Mouse (Mus musculus) hindbrain, embryonic 16.5 days (tissue): Measurements from ENCODE around the gene Nyap1. TPM values are rescaled to one million over a fixed set of nuclear protein-coding genes. Genes with fewer than 3 reads are reported as not detected.

Experiments
- ATAC-seq: fragments of 200-750 bp; cut with Nextera tagmentation; 2 replicates; pipeline ENCODE4 v1.8.0; 2017; ENCODE audit warnings: moderate TSS enrichment, moderate library complexity
- H3K27ac ChIP-seq: fragments of 300-500 bp; sonication (generic); 2 replicates; pipeline ENCODE4 v1.5.1; 2014; ENCODE audit warnings: low read depth, mild to moderate bottlenecking, control low read depth, low read length, moderate library complexity
- H3K27me3 ChIP-seq: fragments of 300-500 bp; sonication (generic); replicated peaks from 2 replicates; pipeline ENCODE4 v1.6.1; 2014; ENCODE audit warnings: low read length; ENCODE audit not compliant: control insufficient read depth, insufficient read depth
- H3K36me3 ChIP-seq: fragments of 300-500 bp; sonication (generic); 2 replicates; pipeline ENCODE4 v1.6.1; 2014; ENCODE audit warnings: mild to moderate bottlenecking, low read length, moderate library complexity, mixed read lengths; ENCODE audit not compliant: control insufficient read depth, insufficient read depth
- H3K4me1 ChIP-seq: fragments of 300-500 bp; sonication (generic); 2 replicates; pipeline ENCODE4 v1.6.1; 2014; ENCODE audit warnings: low read depth, low read length; ENCODE audit not compliant: control insufficient read depth, insufficient read depth
- H3K4me2 ChIP-seq: fragments of 300-500 bp; sonication (generic); 2 replicates; pipeline ENCODE4 v1.6.1; 2014; ENCODE audit warnings: mild to moderate bottlenecking, low read length, control low read depth, moderate library complexity
- H3K4me3 ChIP-seq: fragments of 300-500 bp; sonication (generic); 2 replicates; pipeline ENCODE4 v1.5.1; 2014; ENCODE audit warnings: mild to moderate bottlenecking, low read length, control low read depth, moderate library complexity
- H3K9ac ChIP-seq: fragments of 300-500 bp; sonication (generic); 2 replicates; pipeline ENCODE4 v1.6.1; 2014; ENCODE audit warnings: low read depth, mild to moderate bottlenecking, control low read depth, low read length, moderate library complexity
- H3K9me3 ChIP-seq: fragments of 300-500 bp; sonication (generic); 2 replicates; pipeline ENCODE4 v1.6.1; 2014; ENCODE audit warnings: mild to moderate bottlenecking, low read length, moderate library complexity; ENCODE audit not compliant: control insufficient read depth
- WGBS: fragments of 180-500 bp; shearing (Covaris S2); extraction: QIAGEN DNeasy Blood & Tissue Kit; methylation state at CpG from one replicate; pipeline ENCODE4 v1.1.7; 2014; 5-methylcytosine and 5-hydroxymethylcytosine counted together
- polyA plus RNA-seq: library from polyadenylated mRNA; unstranded; fragments of >200 nt; fragmentation: Nextera tagmentation; extraction: Ambion mirVana; gene quantifications from 2 replicates; pipeline ENCODE4 v1.2.1, GENCODE M21; 2015

Nyap1 gene
- polyA plus RNA-seq, 1 experiment from 2014 or later: 44.0 TPM

GRCm38 (mm10) chr5:137740506-137740905 is 901 bp downstream of the Nyap1 start:
- peak overlapping the region; percentile 90 for H3K9ac ChIP-seq
- peaks cover 6% of the 10 kb centered on the region for H3K36me3 ChIP-seq
- H3K27ac ChIP-seq: peak overlapping the region; percentile 86
- H3K9me3 ChIP-seq: no peaks in the 10 kb centered on the region
- H3K27me3 ChIP-seq: no peaks in the 10 kb centered on the region
- H3K4me2 ChIP-seq: peak overlapping the region; percentile 90
- peak overlapping the region; percentile 66 for H3K4me3 ChIP-seq
- WGBS: 8% methylated on average over 11 of the region's 11 CpGs
- peak; percentile 15; the same call in 1 of the 2 replicates for ATAC-seq
- H3K4me1 ChIP-seq: peaks cover 36% of the 10 kb centered on the region

- no peak for ATAC-seq
- Histone ChIP-seq H3K4me3 (peak overlapping the region; percentile 66), H3K4me1 (peaks cover 43% of the 10 kb centered on the region), H3K9ac (peak overlapping the region; percentile 90), H3K27me3 (no peaks in the 10 kb centered on the region), H3K9me3 (no peaks in the 10 kb centered on the region), H3K27ac (peak overlapping the region; percentile 86), H3K36me3 (peaks cover 8% of the 10 kb centered on the region), H3K4me2 (peak overlapping the region; percentile 90)
- 36% methylated on average over 9 of the region's 9 CpGs for WGBS
Observed at GRCm38 (mm10) chr5:137739471-137739870, 1.9 kb downstream of the Nyap1 start.

- Histone ChIP-seq H3K4me1 (peaks cover 52% of the 10 kb centered on the region), H3K9ac (peak overlapping the region; percentile 57)
Observed at GRCm38 (mm10) chr5:137738516-137738915, 2.9 kb downstream of the Nyap1 start.

GRCm38 (mm10) chr5:137737400-137737940 is 3.9 kb downstream of the Nyap1 start:
- Histone ChIP-seq H3K27me3 (no peaks in the 10 kb centered on the region), H3K4me2 (peak overlapping the region; percentile 90), H3K36me3 (peaks cover 12% of the 10 kb centered on the region), H3K4me3 (no peak overlapping the region), H3K9ac (peak overlapping the region; percentile 2; the same call in 1 of the 2 replicates), H3K9me3 (no peaks in the 10 kb centered on the region), H3K4me1 (peaks cover 59% of the 10 kb centered on the region), H3K27ac (no peak overlapping the region)
- ATAC-seq: no peak
- 76% methylated on average over 6 of the region's 6 CpGs for WGBS

More at GRCm38 (mm10) chr5:137738516-137738915, 2.9 kb downstream of the Nyap1 start:
- ATAC-seq: no peak
- peaks cover 8% of the 10 kb centered on the region for H3K36me3 ChIP-seq
- WGBS: 24% methylated on average over 5 of the region's 5 CpGs
- no peaks in the 10 kb centered on the region for H3K9me3 ChIP-seq
- peak overlapping the region; percentile 68 for H3K27ac ChIP-seq
- peak overlapping the region; percentile 9; the same call in 1 of the 2 replicates for H3K4me3 ChIP-seq
- no peaks in the 10 kb centered on the region for H3K27me3 ChIP-seq
- H3K4me2 ChIP-seq: peak overlapping the region; percentile 90

- peaks cover 21% of the 10 kb centered on the region for H3K36me3 ChIP-seq
- H3K9me3 ChIP-seq: no peaks in the 10 kb centered on the region
- H3K9ac ChIP-seq: peak overlapping the region; percentile 45
- H3K4me2 ChIP-seq: peak overlapping the region; percentile 60
- peak; percentile 95 for ATAC-seq
- 31% methylated on average over 6 of the region's 6 CpGs for WGBS
- H3K27ac ChIP-seq: peak overlapping the region; percentile 94
- H3K4me3 ChIP-seq: peak overlapping the region; percentile 29
- peaks cover 54% of the 10 kb centered on the region for H3K4me1 ChIP-seq
- no peaks in the 10 kb centered on the region for H3K27me3 ChIP-seq
Observed at GRCm38 (mm10) chr5:137734289-137735061, 6.9 kb downstream of the Nyap1 start.

DNA sequence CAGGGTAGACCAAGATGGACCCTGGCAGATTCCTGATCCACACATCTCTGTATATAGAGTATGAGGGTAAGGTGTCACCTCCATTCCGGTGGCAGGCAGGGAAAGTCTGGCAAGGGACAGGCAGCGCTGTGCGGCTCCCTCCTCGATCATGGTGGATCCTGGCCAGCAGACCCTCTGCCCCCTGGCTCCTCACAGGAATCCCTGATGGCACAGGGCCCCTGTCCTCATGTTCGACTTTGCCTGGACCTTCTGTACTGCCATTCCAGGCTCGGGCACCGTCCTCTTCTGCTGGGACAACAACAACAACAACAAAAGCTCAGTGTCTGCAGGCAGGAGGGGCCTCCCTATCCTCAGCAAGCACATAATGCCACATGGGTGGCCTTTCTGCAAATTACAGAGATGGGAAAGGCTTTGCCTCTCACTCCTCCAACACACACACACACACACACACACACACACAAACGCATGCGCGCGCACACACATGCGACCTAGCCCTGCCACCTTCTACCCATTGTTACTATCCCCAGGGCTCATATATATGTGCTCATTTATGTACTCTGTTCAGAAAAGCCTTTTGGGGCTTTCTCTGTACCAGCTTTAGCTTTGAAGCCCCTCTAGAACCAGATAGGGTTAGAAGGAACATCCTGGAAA is 7.6 kb downstream of the Nyap1 start:
- Histone ChIP-seq H3K9ac (peak overlapping the region; percentile 45), H3K4me2 (peak overlapping the region; percentile 60), H3K27me3 (no peaks in the 10 kb centered on the region), H3K9me3 (no peaks in the 10 kb centered on the region), H3K36me3 (peaks cover 23% of the 10 kb centered on the region), H3K4me3 (peak overlapping the region; percentile 29), H3K4me1 (peaks cover 48% of the 10 kb centered on the region), H3K27ac (peak overlapping the region; percentile 94)
- 29% methylated on average over 12 of the region's 12 CpGs for WGBS
- peak; percentile 54 for ATAC-seq

DNA sequence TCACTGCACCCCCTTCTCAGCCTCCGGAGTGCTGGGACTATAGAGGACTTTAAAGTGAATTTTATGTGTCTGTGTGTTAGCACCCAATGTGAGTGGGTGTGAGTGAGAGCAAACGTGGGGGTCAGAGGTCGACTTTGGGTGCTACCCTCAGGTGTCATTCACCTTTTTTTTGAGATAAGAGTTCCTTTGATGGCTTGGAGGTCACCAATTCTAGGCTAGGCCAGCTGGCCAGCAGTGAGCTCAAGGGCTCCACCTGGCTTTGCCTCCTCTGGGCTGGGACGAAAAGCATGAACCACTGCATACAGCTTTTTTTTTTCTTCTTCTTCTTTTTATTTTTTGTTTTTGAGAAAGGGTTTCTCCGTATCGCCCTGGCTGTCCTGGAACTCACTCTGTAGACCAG is 14.6 kb downstream of the Nyap1 start:
- Histone ChIP-seq H3K4me3 (no peak overlapping the region), H3K9me3 (no peaks in the 10 kb centered on the region), H3K36me3 (peaks cover 11% of the 10 kb centered on the region; the same call in 1 of the 2 replicates), H3K27me3 (no peaks in the 10 kb centered on the region), H3K4me2 (no peak overlapping the region), H3K9ac (no peak overlapping the region), H3K4me1 (peaks cover 4% of the 10 kb centered on the region), H3K27ac (no peak overlapping the region)
- 75% methylated on average over 6 of the region's 6 CpGs for WGBS
- no peak for ATAC-seq

GRCm38 (mm10) chr5:137723840-137724239 is 17.6 kb downstream of the Nyap1 start:
- H3K36me3 ChIP-seq: no peaks in the 10 kb centered on the region
- H3K4me3 ChIP-seq: no peak overlapping the region
- no peaks in the 10 kb centered on the region for H3K27me3 ChIP-seq
- no peak overlapping the region for H3K27ac ChIP-seq
- WGBS: 83% methylated on average over 5 of the region's 5 CpGs
- ATAC-seq: no peak
- no peaks in the 10 kb centered on the region for H3K4me1 ChIP-seq
- H3K9me3 ChIP-seq: no peaks in the 10 kb centered on the region
- H3K4me2 ChIP-seq: no peak overlapping the region
- no peak overlapping the region for H3K9ac ChIP-seq
